Mouse (Mus musculus) right cerebral cortex, postnatal 25 days (tissue): ENCODE measurements around the gene Serpina3n.
"Not testable (repeated sequence)": the region's sequence is repeated elsewhere in the genome, so short reads cannot be mapped to it uniquely, and the experiment has no call there.

Experiments used
- DNase-seq: peaks from one replicate; pipeline ENCODE4 v3.0.0; 2022

Gene Serpina3n

GRCm38 (mm10) chr12:104406454-104406885, at the start of gene Serpina3n:
TSS of gene Serpina3n (plus strand) at chr12:104406729.
- DNase-seq = no peak

GRCm38 (mm10) chr12:104369986-104370385, 36.5 kb upstream of the Serpina3n start:
- no peak for DNase-seq

GRCm38 (mm10) chr12:104377179-104377578, 29.4 kb upstream of the Serpina3n start:
- not testable (repeated sequence) for DNase-seq

- not testable (repeated sequence) for DNase-seq
These were observed 28.2 kb upstream of the Serpina3n start for GRCm38 (mm10) chr12:104378351-104378750.

- not testable (repeated sequence) for DNase-seq
These were observed 27.7 kb upstream of the Serpina3n start for GRCm38 (mm10) chr12:104378815-104379214.

GRCm38 (mm10) chr12:104379856-104380255, 26.7 kb upstream of the Serpina3n start:
- DNase-seq = no peak

- not testable (repeated sequence) for DNase-seq
These were observed 25.4 kb upstream of the Serpina3n start for GRCm38 (mm10) chr12:104381071-104381604.

GRCm38 (mm10) chr12:104385987-104386386, 20.5 kb upstream of the Serpina3n start:
- not testable (repeated sequence) for DNase-seq

- not testable (repeated sequence) for DNase-seq
These were observed 19.7 kb upstream of the Serpina3n start for GRCm38 (mm10) chr12:104386878-104387277.

GRCm38 (mm10) chr12:104388477-104388876, 18.1 kb upstream of the Serpina3n start:
- no peak for DNase-seq

- not testable (repeated sequence) for DNase-seq
These were observed 15.5 kb upstream of the Serpina3n start for GRCm38 (mm10) chr12:104391057-104391456.

GRCm38 (mm10) chr12:104403968-104404367, 2.6 kb upstream of the Serpina3n start:
- DNase-seq = no peak

GRCm38 (mm10) chr12:104412507-104412906, 6.0 kb downstream of the Serpina3n start:
- no peak for DNase-seq

GRCm38 (mm10) chr12:104414576-104414975, 8.0 kb downstream of the Serpina3n start:
- DNase-seq = no peak

GRCm38 (mm10) chr12:104415625-104416315, 9.2 kb downstream of the Serpina3n start:
- peak; percentile 75 for DNase-seq

GRCm38 (mm10) chr12:104418340-104419135, 12.0 kb downstream of the Serpina3n start:
- DNase-seq = peak; percentile 76

GRCm38 (mm10) chr12:104419136-104419462, 12.6 kb downstream of the Serpina3n start:
- no peak for DNase-seq

GRCm38 (mm10) chr12:104422615-104423392, 16.3 kb downstream of the Serpina3n start:
- DNase-seq = no peak

- DNase-seq = no peak
These were observed 19.1 kb downstream of the Serpina3n start for GRCm38 (mm10) chr12:104425591-104425990.

- no peak for DNase-seq
These were observed 20.4 kb downstream of the Serpina3n start for GRCm38 (mm10) chr12:104426915-104427314.

GRCm38 (mm10) chr12:104431359-104431758, 24.8 kb downstream of the Serpina3n start:
- no peak for DNase-seq

GRCm38 (mm10) chr12:104433214-104433613, 26.7 kb downstream of the Serpina3n start:
- DNase-seq = no peak
